Mouse (Mus musculus) yolk sac, embryonic 10.5 days (tissue): Measurements from ENCODE around the gene Aldh9a1.
A peak's percentile ranks its signal among the peaks of the same experiment; 100 is the strongest.
"Not testable (repeated sequence)": the region's sequence is repeated elsewhere in the genome, so short reads cannot be mapped to it uniquely, and the experiment has no call there.

Experiments used
- DNase-seq: peaks from one replicate; pipeline ENCODE4 v3.0.0-alpha.2; 2017; ENCODE audit warnings: low spot score

Gene Aldh9a1

GRCm38 (mm10) chr1:167349815-167350596, at the start of gene Aldh9a1:
Gene Aldh9a1, plus strand, starts transcription at chr1:167349991.
- DNase-seq, result peak; percentile 96

GRCm38 (mm10) chr1:167300122-167300521, 49.7 kb upstream of the Aldh9a1 start:
- no peak for DNase-seq

GRCm38 (mm10) chr1:167305501-167306137, 44.2 kb upstream of the Aldh9a1 start:
- peak; percentile 49 for DNase-seq

GRCm38 (mm10) chr1:167306451-167307240, 43.1 kb upstream of the Aldh9a1 start:
- no peak for DNase-seq

GRCm38 (mm10) chr1:167307674-167308073, 42.1 kb upstream of the Aldh9a1 start:
- DNase-seq, result no peak

GRCm38 (mm10) chr1:167308261-167309054, 41.3 kb upstream of the Aldh9a1 start, which contains the start of gene Tmco1:
Gene Tmco1, plus strand, starts transcription at chr1:167308378.
- DNase-seq, result peak; percentile 95

- DNase-seq, result no peak
Measured at GRCm38 (mm10) chr1:167312367-167312766, 37.4 kb upstream of the Aldh9a1 start.

GRCm38 (mm10) chr1:167313220-167313619, 36.6 kb upstream of the Aldh9a1 start:
- DNase-seq, result no peak

- DNase-seq, result no peak
Measured at GRCm38 (mm10) chr1:167321691-167322090, 28.1 kb upstream of the Aldh9a1 start.

GRCm38 (mm10) chr1:167328776-167329175, 21.0 kb upstream of the Aldh9a1 start:
- no peak for DNase-seq

- no peak for DNase-seq
Measured at GRCm38 (mm10) chr1:167331106-167331505, 18.7 kb upstream of the Aldh9a1 start.

GRCm38 (mm10) chr1:167336398-167336797, 13.4 kb upstream of the Aldh9a1 start:
- no peak for DNase-seq

GRCm38 (mm10) chr1:167337463-167338095, 12.2 kb upstream of the Aldh9a1 start:
- DNase-seq, result peak; percentile 68

GRCm38 (mm10) chr1:167339177-167339781, 10.5 kb upstream of the Aldh9a1 start:
- DNase-seq, result no peak

- no peak for DNase-seq
Measured at GRCm38 (mm10) chr1:167340111-167340787, 9.5 kb upstream of the Aldh9a1 start.

GRCm38 (mm10) chr1:167340910-167341528, 8.8 kb upstream of the Aldh9a1 start:
- DNase-seq, result no peak

GRCm38 (mm10) chr1:167342831-167343230, 7.0 kb upstream of the Aldh9a1 start:
- DNase-seq, result no peak

GRCm38 (mm10) chr1:167345994-167346520, 3.7 kb upstream of the Aldh9a1 start:
- not testable (repeated sequence) for DNase-seq

GRCm38 (mm10) chr1:167349206-167349605, 585 bp upstream of the Aldh9a1 start:
- DNase-seq, result not testable (repeated sequence)
